Comparison of ENCODE assay signal across 24 mouse cellular contexts in the genomic region with DNA sequence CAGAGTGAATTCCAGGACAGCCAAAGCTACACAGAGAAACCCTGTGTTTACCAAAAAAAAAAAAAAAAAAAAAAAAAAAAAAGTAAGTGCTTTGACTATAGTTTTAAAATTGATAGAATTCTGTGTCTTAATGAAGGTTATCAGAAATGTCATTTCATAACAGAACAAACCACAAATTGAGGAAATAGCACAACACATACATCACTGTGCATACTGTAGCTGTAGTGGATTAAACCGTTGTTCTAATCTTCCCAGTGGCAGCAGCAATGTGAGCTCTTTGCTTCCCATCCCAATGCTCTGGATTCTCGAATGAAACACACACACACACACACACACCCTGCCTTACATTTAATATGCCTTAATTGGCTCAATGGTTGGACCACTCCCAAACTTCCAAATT. TPM values are rescaled to one million over a fixed set of nuclear protein-coding genes. Genes with fewer than 3 reads are reported as not detected.
"Had no signal": no experiment of that assay in that cellular context is flagged by ENCODE, and none has a peak within 500 bp of the region (broad histone marks: within the 10 kb centered on the region; RNA-seq: fewer than 3 reads in every experiment).

No protein-coding gene starts in this region.

- H3K27ac ChIP-seq: neural tube, embryonic 15.5 days; stomach, embryonic 15.5 days; stomach, postnatal 0 days had no signal

- H3K4me3 ChIP-seq: neural tube, embryonic 15.5 days; stomach, embryonic 15.5 days had no signal

- H3K4me1 ChIP-seq: neural tube, embryonic 15.5 days; stomach, embryonic 15.5 days had no signal

- DNase-seq: retina, postnatal 1 day; right cerebral cortex, adult 18-20 months; right cerebral cortex, postnatal 14 days; right cerebral cortex, postnatal 25 days; right cerebral cortex, postnatal 4 days; spleen, adult 18-20 months; thymus, adult 18-20 months; thymus, adult 2 months; thymus, postnatal 14 days; thymus, postnatal 25 days; thymus, postnatal 36 days; thymus, postnatal 4 days had no signal

- H3K36me3 ChIP-seq: neural tube, embryonic 15.5 days; stomach, embryonic 15.5 days had no signal

- H3K27me3 ChIP-seq: neural tube, embryonic 15.5 days; stomach, embryonic 15.5 days had no signal

RNA-seq across cellular contexts. Expression of a gene that starts 4.1 kb away (rescaled TPM):
- total RNA-seq: neutrophil, adult 5-6 weeks had no signal
- polyA plus RNA-seq: neural tube, embryonic 14.5 days; neural tube, embryonic 15.5 days; small intestine, adult 2 months; spleen, adult 2 months; stomach, embryonic 14.5 days; stomach, embryonic 15.5 days; stomach, embryonic 16.5 days; stomach, postnatal 0 days; testis, adult 2 months; thymus, adult 2 months; thymus, postnatal 0 days; urinary bladder, adult 2 months had no signal
